Mouse (Mus musculus): ENCODE results near the gene Gdf10.

Gene Gdf10

GRCm38 (mm10) chr14:33939117-33939516 lies 15.7 kb downstream of the Gdf10 start:
- peak; percentile 65 for DNase-seq (ENCODE audit: low spot score)

- no peak for DNase-seq (ENCODE audit: low spot score)
Observed at GRCm38 (mm10) chr14:33940739-33941138, 17.4 kb downstream of the Gdf10 start, which contains the start of gene Gdf2. TSS of gene Gdf2 (plus strand) at chr14:33941039.

- no peak for DNase-seq (ENCODE audit: low spot score)
Observed at GRCm38 (mm10) chr14:33942222-33942621, 18.8 kb downstream of the Gdf10 start.

- DNase-seq (ENCODE audit: low spot score), result no peak
Observed at GRCm38 (mm10) chr14:33946125-33946524, 22.7 kb downstream of the Gdf10 start.

GRCm38 (mm10) chr14:33952233-33952981 lies 29.0 kb downstream of the Gdf10 start:
- no peak for DNase-seq (ENCODE audit: low spot score)

GRCm38 (mm10) chr14:33953761-33954160 lies 30.4 kb downstream of the Gdf10 start, which contains the start of gene Rbp3:
TSS of gene Rbp3 (plus strand) at chr14:33954003.
- DNase-seq (ENCODE audit: low spot score), result no peak

GRCm38 (mm10) chr14:33956055-33956454 lies 32.7 kb downstream of the Gdf10 start:
- no peak for DNase-seq (ENCODE audit: low spot score)

GRCm38 (mm10) chr14:33958186-33958585 lies 34.8 kb downstream of the Gdf10 start:
- DNase-seq (ENCODE audit: low spot score), result no peak

- no peak for DNase-seq (ENCODE audit: low spot score)
Observed at GRCm38 (mm10) chr14:33958841-33959240, 35.5 kb downstream of the Gdf10 start.

- no peak for DNase-seq (ENCODE audit: low spot score)
Observed at GRCm38 (mm10) chr14:33959341-33959740, 36.0 kb downstream of the Gdf10 start.

- DNase-seq (ENCODE audit: low spot score), result no peak
Observed at GRCm38 (mm10) chr14:33965675-33966074, 42.3 kb downstream of the Gdf10 start.

GRCm38 (mm10) chr14:33972679-33973078 lies 49.3 kb downstream of the Gdf10 start:
- DNase-seq (ENCODE audit: low spot score), result no peak

GRCm38 (mm10) chr14:33974752-33975151 lies 51.4 kb downstream of the Gdf10 start:
- DNase-seq (ENCODE audit: low spot score), result no peak

GRCm38 (mm10) chr14:33977748-33978147 lies 54.4 kb downstream of the Gdf10 start:
- DNase-seq (ENCODE audit: low spot score), result no peak

- DNase-seq (ENCODE audit: low spot score), result no peak
Observed at GRCm38 (mm10) chr14:33978604-33979059, 55.2 kb downstream of the Gdf10 start, which contains the start of gene Zfp488. TSS of gene Zfp488 (minus strand) at chr14:33978764.

Data from ovary, postnatal 36 days (tissue).